Mouse (Mus musculus) liver, embryonic 14.5 days (tissue): ENCODE results near the gene Gse1.

ENCODE experiments used
- CTCF ChIP-seq: IDR thresholded peaks from 2 replicates; pipeline ENCODE4 v1.5.1; 2016; ENCODE audit warnings: antibody characterized with exemption, low read depth, control low read depth
- EP300 ChIP-seq: IDR thresholded peaks from 2 replicates; pipeline ENCODE4 v1.6.1; 2016; ENCODE audit warnings: antibody characterized with exemption, low read depth

GRCm38 (mm10) chr8:120528332-120528731 is 300.1 kb downstream of the Gse1 start:
- TF ChIP-seq CTCF (no peak), EP300 (no peak)
